Mouse (Mus musculus): ENCODE measurements at regions not wholly inside any gene's neighbourhood (a gene's known extent, or its start where the extent isn't known, plus 50 kb on each side); places are given as distances from the start of the nearest gene placed in this dataset.
A peak's percentile ranks its signal among the peaks of the same experiment; 100 is the strongest.

- DNase-seq (ENCODE audit: inconsistent age in 2 of 2, low spot score in 1 of 2), result no peak
These were observed 184.4 kb upstream of the Sesn3 start for GRCm38 (mm10) chr9:14090454-14090853.

GRCm38 (mm10) chr9:14091099-14091930 lies 183.6 kb upstream of the Sesn3 start:
- no peak for DNase-seq (ENCODE audit: inconsistent age in 2 of 2, low spot score in 1 of 2)

DNA sequence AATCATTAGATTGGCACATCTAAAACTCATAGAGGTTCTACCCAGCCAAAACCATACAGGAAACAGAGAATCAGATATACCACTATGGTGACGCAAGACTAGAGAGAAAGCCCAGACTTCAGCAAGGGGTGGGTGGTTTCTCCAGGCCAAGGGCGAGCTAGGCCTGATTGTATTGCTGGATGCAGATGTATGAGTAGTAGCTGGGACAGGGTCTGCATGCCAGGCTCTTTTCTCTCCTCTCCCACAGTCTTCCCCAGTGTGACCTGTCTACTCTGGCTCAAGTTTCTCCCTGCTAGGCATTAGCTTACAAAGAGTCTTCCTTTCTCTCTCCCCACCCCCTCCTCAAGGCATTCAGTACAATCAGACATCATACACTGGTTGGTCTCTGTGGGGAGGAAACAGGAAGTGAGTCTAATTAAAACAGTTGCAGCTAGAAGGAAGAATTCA lies 181.8 kb upstream of the Sesn3 start:
- DNase-seq (ENCODE audit: inconsistent age in 2 of 2, low spot score in 1 of 2), result no peak

DNA sequence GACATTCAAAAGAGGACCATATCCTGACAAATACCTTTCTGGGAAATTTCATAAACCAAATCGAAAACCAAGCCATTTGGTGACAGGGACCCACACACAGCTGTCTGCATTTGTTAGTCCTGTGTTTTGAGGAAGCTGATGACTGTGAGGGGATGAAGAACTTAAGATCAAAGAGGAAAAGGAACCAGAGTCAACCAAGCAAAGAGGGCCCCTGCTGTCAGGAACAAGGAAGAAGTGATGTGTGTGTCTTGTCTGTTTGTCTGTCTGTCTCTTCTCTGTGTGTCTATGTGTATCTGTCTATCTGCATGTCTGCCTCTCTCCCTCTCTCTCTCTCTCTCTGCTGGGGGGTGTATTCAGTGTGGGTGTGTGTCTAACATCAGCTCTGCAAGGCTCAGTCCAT lies 171.3 kb upstream of the Sesn3 start:
- DNase-seq (ENCODE audit: inconsistent age in 2 of 2, low spot score in 1 of 2), result no peak

GRCm38 (mm10) chr9:14104921-14105320 lies 169.9 kb upstream of the Sesn3 start:
- DNase-seq (ENCODE audit: inconsistent age in 2 of 2, low spot score in 1 of 2), result peak; percentile 55 to 76

GRCm38 (mm10) chr9:14106371-14106770 lies 168.5 kb upstream of the Sesn3 start:
- no peak for DNase-seq (ENCODE audit: inconsistent age in 2 of 2, low spot score in 1 of 2)

DNA sequence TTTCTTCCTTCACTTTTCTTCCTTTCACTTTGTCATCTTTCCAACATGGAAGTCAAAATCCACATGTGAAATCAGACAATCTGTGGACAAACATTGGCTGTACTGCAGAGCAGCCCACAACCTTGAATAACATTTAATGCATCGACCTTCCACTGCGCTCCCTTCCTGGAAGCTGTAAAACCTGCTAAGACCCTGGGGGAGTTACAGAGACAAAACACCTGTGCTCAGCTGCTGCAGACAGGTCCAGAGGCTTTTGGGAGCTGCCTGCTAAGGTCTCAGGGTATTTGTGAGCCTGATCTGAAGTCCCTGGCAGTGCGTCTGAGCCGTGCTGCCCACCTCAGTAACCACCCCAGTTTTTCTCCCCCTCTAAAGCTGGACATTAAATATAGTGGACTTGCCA lies 166.1 kb upstream of the Sesn3 start:
- DNase-seq (ENCODE audit: inconsistent age in 2 of 2, low spot score in 1 of 2), result no peak

GRCm38 (mm10) chr9:14109492-14109891 lies 165.4 kb upstream of the Sesn3 start:
- DNase-seq (ENCODE audit: inconsistent age in 2 of 2, low spot score in 1 of 2), result no peak

- DNase-seq (ENCODE audit: inconsistent age in 2 of 2, low spot score in 1 of 2), result no peak
These were observed 163.2 kb upstream of the Sesn3 start for GRCm38 (mm10) chr9:14111713-14112112.

DNA sequence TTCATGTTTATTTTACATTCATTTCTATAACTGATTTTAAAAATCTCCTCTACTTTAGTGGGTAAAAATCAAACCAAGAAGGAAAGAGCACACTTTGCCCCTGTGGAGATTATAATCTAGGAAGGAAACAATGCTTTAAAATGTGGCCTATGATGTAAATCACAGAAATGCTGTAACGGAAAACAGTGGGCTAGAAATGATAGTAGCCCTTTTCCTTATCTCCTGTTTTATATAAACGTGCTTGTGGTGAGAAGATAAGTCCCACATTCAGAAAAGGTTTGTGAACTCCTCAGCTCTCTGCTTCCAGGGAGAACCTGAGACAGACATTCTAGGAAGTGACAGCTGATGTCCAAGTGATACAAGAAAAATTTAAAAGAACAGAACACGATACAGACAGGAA lies 159.3 kb upstream of the Sesn3 start:
- no peak for DNase-seq (ENCODE audit: inconsistent age in 2 of 2, low spot score in 1 of 2)

- DNase-seq (ENCODE audit: inconsistent age in 2 of 2, low spot score in 1 of 2), result no peak
These were observed 158.6 kb upstream of the Sesn3 start for GRCm38 (mm10) chr9:14116097-14116840.

DNA sequence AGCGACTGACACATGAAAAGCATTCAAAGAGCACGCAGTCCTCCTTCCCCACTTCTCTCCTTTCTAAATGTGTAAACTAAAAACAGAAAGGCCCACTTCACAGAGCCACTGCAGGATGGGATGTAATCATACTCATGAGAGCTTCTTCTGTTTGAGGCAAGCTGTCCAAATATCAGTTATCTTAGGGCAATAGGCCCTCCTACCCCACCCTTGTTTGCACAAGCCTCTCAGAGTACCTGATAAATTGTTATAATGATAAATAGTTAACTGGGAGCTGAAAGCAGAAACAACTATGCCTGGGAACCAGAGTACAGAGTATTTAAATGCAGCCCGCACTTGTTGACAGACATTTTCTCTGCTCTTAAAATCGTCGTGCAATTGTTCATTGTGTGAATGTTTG lies 141.5 kb upstream of the Sesn3 start:
- no peak for DNase-seq (ENCODE audit: inconsistent age in 2 of 2, low spot score in 1 of 2)

- DNase-seq (ENCODE audit: inconsistent age in 2 of 2, low spot score in 1 of 2), result no peak
These were observed 139.9 kb upstream of the Sesn3 start for GRCm38 (mm10) chr9:14134894-14135450.

DNA sequence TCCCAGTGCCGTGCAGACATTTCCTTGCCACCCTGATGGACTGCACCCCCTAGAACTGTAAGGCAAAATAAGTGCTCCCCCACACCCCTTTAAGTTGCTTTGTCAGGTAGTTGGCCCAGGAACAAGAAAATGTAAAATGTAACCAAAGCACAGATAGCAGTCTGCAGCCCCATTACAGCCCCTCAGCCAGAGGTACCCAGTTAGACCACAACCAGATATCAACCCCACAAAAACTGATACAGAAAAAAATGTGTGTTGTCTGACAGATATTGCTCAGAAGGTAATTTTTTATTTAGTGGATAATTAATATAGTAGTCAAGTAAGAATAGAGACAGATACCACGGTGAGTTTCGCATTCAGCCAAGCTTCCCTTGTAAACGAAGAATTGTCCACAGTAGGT lies 133.5 kb upstream of the Sesn3 start:
- no peak for DNase-seq (ENCODE audit: inconsistent age in 2 of 2, low spot score in 1 of 2)

DNA sequence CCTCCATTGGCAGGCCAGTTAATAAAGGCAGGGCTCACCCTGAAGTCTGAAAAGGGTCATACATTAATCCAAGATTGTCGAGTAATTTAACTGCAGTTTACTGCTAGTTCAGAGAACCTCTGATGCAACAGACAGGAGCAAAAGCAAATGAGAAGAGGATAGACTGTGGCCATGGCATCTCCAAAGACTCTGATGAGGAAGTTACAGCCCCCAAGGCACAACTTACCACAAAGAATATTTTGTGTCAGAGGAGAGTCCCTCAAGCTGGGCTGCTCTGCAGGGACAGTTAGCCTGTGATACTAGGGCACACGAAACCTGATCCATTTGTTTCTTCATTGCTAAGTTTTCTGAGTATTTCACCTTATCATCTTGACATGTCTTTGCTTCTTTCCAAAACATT lies 130.9 kb upstream of the Sesn3 start:
- DNase-seq (ENCODE audit: inconsistent age in 2 of 2, low spot score in 1 of 2), result no peak

GRCm38 (mm10) chr9:14147088-14147487 lies 127.8 kb upstream of the Sesn3 start:
- DNase-seq (ENCODE audit: inconsistent age in 2 of 2, low spot score in 1 of 2), result no peak

- DNase-seq (ENCODE audit: inconsistent age in 2 of 2, low spot score in 1 of 2), result no peak
These were observed 127.1 kb upstream of the Sesn3 start for GRCm38 (mm10) chr9:14147731-14148130.

DNA sequence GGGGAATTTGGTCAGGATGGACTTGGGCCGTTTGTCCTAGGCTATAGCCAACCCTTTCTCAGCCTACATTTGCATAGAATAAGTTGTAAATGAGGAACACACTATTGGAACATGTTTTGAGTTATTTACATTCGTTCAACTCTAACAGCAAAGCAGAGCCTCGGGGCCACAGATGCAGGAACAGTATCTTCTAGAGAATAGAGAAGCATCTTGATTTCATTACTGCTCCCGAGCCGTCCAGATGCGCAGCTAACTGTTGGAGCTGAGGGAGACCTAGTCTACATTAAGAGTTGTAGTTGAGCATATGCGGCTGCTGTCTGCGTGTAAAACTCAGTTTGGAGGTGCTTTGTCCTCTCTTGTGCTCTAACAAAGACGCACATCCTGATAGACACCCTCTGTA lies 124.6 kb upstream of the Sesn3 start:
- DNase-seq (ENCODE audit: inconsistent age in 2 of 2, low spot score in 1 of 2), result no peak

DNA sequence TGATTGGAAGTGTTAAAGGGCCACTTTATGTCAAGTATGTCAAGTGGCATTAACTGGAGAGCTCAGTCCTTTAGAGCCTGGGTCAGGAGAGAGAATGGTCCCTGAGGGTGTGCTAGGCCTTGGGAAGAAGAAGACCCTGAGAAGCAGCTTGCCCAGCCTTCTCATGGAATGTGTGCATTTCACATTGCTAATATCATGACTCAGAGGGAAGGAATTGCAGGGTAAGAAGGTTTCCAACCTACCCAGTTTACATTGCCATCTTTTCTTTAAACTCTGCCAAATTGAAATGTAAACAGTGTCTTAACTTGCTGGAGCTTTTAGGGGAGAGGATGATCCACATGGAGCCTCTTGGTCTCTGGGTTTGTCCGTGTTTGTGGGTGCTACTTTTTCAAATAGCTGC lies 117.9 kb upstream of the Sesn3 start:
- no peak for DNase-seq (ENCODE audit: inconsistent age in 2 of 2, low spot score in 1 of 2)

DNA sequence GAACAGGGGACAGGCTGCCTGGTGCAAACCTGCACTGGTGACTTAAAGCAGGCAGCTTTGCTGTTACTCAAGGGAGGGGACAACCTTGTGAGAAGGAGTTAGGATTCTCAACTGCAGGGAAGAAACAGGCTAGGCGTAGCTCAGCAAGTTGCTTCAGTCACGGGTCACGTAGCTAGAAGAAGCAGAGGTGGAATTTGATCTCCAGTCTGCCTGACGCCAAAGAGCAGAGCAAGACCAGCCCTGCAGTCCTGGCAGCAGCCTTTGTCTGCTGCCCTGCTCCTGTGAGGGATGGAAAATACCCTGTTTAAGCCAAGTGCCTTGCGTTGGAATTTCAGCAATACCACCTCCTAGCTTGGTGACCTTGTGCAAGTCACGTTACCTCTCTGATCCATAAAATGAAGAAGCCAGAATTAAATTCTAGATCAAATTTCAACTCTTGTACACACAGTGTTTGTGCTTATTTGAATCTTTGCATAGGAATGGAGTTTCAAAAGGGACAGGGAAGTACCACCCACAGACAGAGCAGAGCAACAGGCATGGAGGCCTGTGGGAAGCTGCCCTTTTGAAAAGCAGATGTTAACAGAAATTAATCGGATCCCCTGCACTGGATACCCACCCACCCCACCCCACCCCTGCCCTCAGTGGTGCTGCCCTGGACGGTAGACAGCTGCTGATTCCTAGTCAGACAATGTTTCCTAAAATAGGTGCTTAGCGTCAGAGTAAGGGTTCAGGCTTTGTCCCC lies 116.6 kb upstream of the Sesn3 start:
- DNase-seq (ENCODE audit: inconsistent age in 2 of 2, low spot score in 1 of 2), result peak in 1 of 2 experiments; percentile 31

GRCm38 (mm10) chr9:14160207-14160606 lies 114.7 kb upstream of the Sesn3 start:
- no peak for DNase-seq (ENCODE audit: inconsistent age in 2 of 2, low spot score in 1 of 2)
